Mouse (Mus musculus) monocyte, adult 5-6 weeks (primary cell): Measurements from ENCODE around the gene Pln. TPM values are rescaled to one million over a fixed set of nuclear protein-coding genes. Genes with fewer than 3 reads are reported as not detected.

ENCODE experiments used
- ATAC-seq: fragments of 153-309, 156-312 bp; replicated peaks from 2 replicates; pipeline ENCODE4 v1.8.0; 2017; ENCODE audit warnings: mild to moderate bottlenecking; ENCODE audit not compliant: low TSS enrichment, insufficient number of reproducible peaks, severe bottlenecking, poor library complexity, low FRiP score
- total RNA-seq: library from RNA; stranded (forward); fragments of 200-1000, 200-491, 200-594 nt; gene quantifications from 3 replicates; pipeline ENCODE4 v1.2.3, GENCODE M21; 2017

Pln gene
- total RNA-seq, 1 experiment from 2014 or later, result not detected

- no peak for ATAC-seq
Observed at GRCm38 (mm10) chr10:53349254-53349653, 11.8 kb downstream of the Pln start.

GRCm38 (mm10) chr10:53353665-53354064 is 16.2 kb downstream of the Pln start:
- no peak for ATAC-seq

- ATAC-seq, result no peak
Observed at GRCm38 (mm10) chr10:53359016-53359415, 21.5 kb downstream of the Pln start.

GRCm38 (mm10) chr10:53364311-53364710 is 26.8 kb downstream of the Pln start:
- no peak for ATAC-seq

- ATAC-seq, result no peak
Observed at GRCm38 (mm10) chr10:53367265-53367664, 29.8 kb downstream of the Pln start.

- peak; percentile 80 for ATAC-seq
Observed at GRCm38 (mm10) chr10:53373885-53374578, 36.6 kb downstream of the Pln start.

- no peak for ATAC-seq
Observed at GRCm38 (mm10) chr10:53377096-53377495, 39.6 kb downstream of the Pln start.

- ATAC-seq, result no peak
Observed at GRCm38 (mm10) chr10:53378296-53378695, 40.8 kb downstream of the Pln start.

- ATAC-seq, result peak; percentile 38
Observed at GRCm38 (mm10) chr10:53378981-53379708, 41.7 kb downstream of the Pln start.

- peak; percentile 82 for ATAC-seq
Observed at GRCm38 (mm10) chr10:53379709-53380106, 42.2 kb downstream of the Pln start, which contains the start of gene Cep85l. Gene Cep85l, minus strand, starts transcription at chr10:53379947.

GRCm38 (mm10) chr10:53382696-53383365 is 45.4 kb downstream of the Pln start:
- no peak for ATAC-seq

- no peak for ATAC-seq
Observed at GRCm38 (mm10) chr10:53384896-53385295, 47.4 kb downstream of the Pln start.

GRCm38 (mm10) chr10:53385438-53385837 is 48.0 kb downstream of the Pln start:
- ATAC-seq, result peak; percentile 53; the same call in 1 of the 2 replicates

GRCm38 (mm10) chr10:53388227-53388920 is 50.9 kb downstream of the Pln start:
- ATAC-seq, result no peak

GRCm38 (mm10) chr10:53394923-53395629 is 57.6 kb downstream of the Pln start:
- no peak for ATAC-seq
